Mouse (Mus musculus): Measurements from ENCODE around the gene Pax7.

Gene Pax7

GRCm38 (mm10) chr4:139831501-139832230 is 1.7 kb downstream of the Pax7 start:
- ATAC-seq (ENCODE audit: insufficient number of reproducible peaks, low FRiP score, low TSS enrichment) = no peak

- no peak for ATAC-seq (ENCODE audit: insufficient number of reproducible peaks, low FRiP score, low TSS enrichment)
Measured at GRCm38 (mm10) chr4:139830581-139831387, 2.5 kb downstream of the Pax7 start.

GRCm38 (mm10) chr4:139830053-139830452 is 3.3 kb downstream of the Pax7 start:
- ATAC-seq (ENCODE audit: insufficient number of reproducible peaks, low FRiP score, low TSS enrichment) = no peak

GRCm38 (mm10) chr4:139828871-139829590 is 4.3 kb downstream of the Pax7 start:
- ATAC-seq (ENCODE audit: insufficient number of reproducible peaks, low FRiP score, low TSS enrichment) = no peak

GRCm38 (mm10) chr4:139828283-139828678 is 5.0 kb downstream of the Pax7 start:
- ATAC-seq (ENCODE audit: insufficient number of reproducible peaks, low FRiP score, low TSS enrichment) = no peak

GRCm38 (mm10) chr4:139827501-139828282 is 5.6 kb downstream of the Pax7 start:
- ATAC-seq (ENCODE audit: insufficient number of reproducible peaks, low FRiP score, low TSS enrichment) = no peak

- no peak for ATAC-seq (ENCODE audit: insufficient number of reproducible peaks, low FRiP score, low TSS enrichment)
Measured at GRCm38 (mm10) chr4:139826231-139826630, 7.1 kb downstream of the Pax7 start.

- no peak for ATAC-seq (ENCODE audit: insufficient number of reproducible peaks, low FRiP score, low TSS enrichment)
Measured at GRCm38 (mm10) chr4:139825326-139826112, 7.8 kb downstream of the Pax7 start.

GRCm38 (mm10) chr4:139824572-139825325 is 8.6 kb downstream of the Pax7 start:
- ATAC-seq (ENCODE audit: insufficient number of reproducible peaks, low FRiP score, low TSS enrichment) = no peak

GRCm38 (mm10) chr4:139823870-139824472 is 9.4 kb downstream of the Pax7 start:
- no peak for ATAC-seq (ENCODE audit: insufficient number of reproducible peaks, low FRiP score, low TSS enrichment)

GRCm38 (mm10) chr4:139823138-139823869 is 10.0 kb downstream of the Pax7 start:
- ATAC-seq (ENCODE audit: insufficient number of reproducible peaks, low FRiP score, low TSS enrichment) = no peak

GRCm38 (mm10) chr4:139822214-139823137 is 10.9 kb downstream of the Pax7 start:
- ATAC-seq (ENCODE audit: insufficient number of reproducible peaks, low FRiP score, low TSS enrichment) = no peak

- no peak for ATAC-seq (ENCODE audit: insufficient number of reproducible peaks, low FRiP score, low TSS enrichment)
Measured at GRCm38 (mm10) chr4:139821491-139822160, 11.7 kb downstream of the Pax7 start.

- no peak for ATAC-seq (ENCODE audit: insufficient number of reproducible peaks, low FRiP score, low TSS enrichment)
Measured at GRCm38 (mm10) chr4:139821071-139821470, 12.3 kb downstream of the Pax7 start.

- no peak for ATAC-seq (ENCODE audit: insufficient number of reproducible peaks, low FRiP score, low TSS enrichment)
Measured at GRCm38 (mm10) chr4:139819411-139820030, 13.8 kb downstream of the Pax7 start.

- no peak for ATAC-seq (ENCODE audit: insufficient number of reproducible peaks, low FRiP score, low TSS enrichment)
Measured at GRCm38 (mm10) chr4:139818163-139818562, 15.2 kb downstream of the Pax7 start.
